Mouse (Mus musculus) mature B cell (primary cell): ENCODE data around the gene Isg20.

Source experiments
- in situ Hi-C: fragments of 300-500 bp; cut with MboI; formaldehyde crosslinking; loops from 2 replicates; pipeline ENCODE4 v1.14.3; 2019

Gene Isg20

DNA sequence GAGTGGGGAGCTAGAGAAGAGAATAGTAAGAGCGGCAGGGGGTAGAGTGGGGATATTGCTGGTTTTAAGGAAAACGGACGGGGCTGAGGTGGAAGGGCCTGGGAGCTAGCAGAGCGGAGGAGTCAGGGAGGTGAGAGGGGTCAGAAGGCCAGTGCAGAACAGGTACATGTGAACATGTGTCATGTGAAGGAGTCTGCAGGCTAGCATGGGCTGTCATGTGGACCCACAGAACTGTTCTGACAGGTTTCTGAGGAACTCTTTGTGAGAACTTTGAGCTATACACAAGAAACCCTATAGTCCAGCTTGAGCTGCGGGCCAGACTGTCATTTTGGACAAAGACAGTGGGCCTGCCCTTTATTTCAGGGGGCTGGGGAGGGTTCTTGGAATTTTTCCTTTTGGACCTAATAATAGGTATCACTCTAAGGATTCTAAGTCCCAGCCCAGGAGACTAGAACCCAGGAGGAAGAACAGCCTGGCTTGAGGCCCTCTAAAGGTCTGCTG is at the start of gene Isg20:
Gene Isg20, plus strand, starts transcription at position 451 of the 501 bp plus-strand sequence.
- in situ Hi-C loops, result no loop called here

DNA sequence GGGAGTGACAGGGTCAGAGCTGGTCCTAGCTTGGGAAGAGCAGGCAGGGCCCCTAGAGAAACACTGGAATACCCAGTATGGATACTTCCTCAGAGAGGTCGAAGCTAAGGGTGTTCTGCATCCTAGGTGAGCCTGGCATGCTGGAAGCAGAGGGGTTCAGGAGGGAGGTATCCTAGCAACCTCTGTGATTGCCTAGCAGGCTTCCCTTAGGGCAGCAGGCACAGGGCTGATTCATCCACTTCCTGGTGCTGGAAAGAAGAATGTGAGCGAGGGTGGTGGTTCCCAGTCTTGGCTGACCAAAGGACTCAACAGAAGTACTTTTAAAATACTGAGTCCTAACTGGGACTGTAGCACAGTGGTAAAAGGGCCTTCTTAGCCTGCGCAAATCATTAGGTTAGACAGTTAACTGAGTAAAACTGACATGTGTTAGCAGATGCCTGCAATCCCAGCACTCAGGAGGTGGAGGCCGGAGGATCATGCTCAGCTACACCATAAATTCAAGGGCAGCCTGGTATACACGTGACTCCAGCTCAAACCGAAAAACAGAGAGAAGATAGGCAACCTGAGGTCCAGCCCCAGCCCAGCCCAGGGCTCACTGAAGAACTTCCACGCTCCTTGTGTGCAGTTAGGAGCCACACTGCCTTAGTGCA is 49.3 kb upstream of the Isg20 start:
- in situ Hi-C loops, result no loop called here

DNA sequence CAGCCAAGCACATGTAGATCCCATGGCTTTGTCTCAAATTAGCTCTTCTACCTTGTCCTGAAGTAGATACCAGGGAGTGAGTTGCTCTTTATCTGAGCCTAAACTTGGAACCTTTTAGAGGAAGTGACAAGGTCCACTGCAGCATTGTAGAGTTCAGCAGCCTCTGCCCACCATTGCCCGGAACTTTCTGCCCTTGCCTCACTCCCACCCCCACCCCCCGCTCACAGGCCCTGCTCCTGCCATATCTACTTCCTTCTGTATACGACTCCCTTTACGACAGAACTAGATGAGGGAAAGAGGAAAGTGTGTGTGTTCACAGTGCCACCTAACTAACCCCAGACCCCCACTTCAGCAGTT is 48.8 kb upstream of the Isg20 start:
- in situ Hi-C loops, result no loop called here

DNA sequence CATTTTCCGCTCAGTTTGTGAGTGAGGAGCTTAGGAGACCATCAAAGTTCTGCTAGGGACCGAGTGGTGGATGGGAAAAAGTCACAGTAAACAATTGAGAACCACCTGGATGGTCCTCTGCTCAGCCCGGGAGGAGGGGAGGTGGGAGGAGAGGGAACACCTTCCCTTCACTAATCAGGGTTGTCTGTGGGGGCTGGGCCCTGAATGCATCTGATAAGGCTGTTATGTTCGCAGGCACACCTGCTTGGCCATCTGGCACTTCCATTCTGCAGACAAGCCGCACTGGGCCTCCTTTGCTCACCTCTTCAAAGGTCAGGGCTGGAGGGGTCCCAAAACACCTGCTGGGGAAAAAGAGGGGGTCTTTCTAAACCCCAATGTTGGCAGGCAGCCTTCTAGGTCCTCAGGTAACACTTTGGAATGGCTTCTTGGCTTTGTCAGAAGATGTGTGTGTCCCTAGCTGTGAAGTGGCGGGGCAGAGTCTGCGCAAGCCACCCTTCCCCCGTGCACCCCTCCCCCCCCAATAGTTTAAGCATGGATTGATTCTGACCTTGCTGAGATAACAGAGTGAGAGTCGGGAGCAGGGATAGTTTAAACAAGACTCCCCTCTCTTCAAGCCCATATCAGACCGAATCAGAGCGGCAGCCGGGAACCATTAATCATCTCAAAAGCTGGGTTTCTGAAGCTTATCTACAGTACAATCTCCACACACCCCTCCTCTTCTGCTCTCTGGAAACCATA is 47.8 kb upstream of the Isg20 start:
- in situ Hi-C loops, result no loop called here

DNA sequence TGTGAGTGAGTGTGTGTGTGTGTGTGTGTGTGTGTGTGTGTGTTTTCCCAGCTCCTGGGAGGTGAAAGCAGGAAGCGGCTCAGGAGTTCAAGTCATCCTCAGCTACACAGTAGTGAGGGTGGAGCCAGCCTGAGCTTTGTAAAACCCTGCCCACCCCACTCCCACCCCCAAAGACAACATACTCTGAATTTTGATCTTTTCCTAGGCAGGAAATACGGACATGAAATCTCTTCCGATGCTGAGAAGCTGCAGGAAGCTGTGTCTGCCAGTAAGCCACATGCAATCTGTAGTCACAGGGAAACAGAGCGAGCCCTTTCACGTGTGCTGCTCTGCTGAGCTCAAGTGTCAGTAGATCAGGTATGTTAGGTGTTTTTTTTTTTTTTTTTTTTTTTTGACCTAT is 44.5 kb upstream of the Isg20 start:
- in situ Hi-C loops, result no loop called here

DNA sequence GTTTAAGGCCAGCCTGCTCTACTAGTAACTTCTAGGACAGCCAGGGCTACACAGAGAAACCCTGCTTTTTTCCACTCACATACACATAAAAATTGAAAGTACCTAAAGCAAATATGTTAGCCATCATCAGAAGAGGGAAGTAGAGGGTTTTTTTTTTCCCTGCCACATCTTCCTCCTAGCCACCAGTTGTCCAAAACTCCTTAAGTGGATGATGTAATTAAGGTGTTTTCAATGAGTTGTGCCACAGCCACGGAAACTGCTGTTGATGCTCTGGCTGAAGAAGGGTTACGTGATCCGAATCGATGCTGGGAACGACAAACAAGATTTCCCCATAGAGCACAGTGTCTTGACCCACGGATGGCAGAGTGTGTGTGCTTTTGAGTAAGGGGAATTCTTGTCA is 40.9 kb upstream of the Isg20 start:
- in situ Hi-C loops, result no loop called here

DNA sequence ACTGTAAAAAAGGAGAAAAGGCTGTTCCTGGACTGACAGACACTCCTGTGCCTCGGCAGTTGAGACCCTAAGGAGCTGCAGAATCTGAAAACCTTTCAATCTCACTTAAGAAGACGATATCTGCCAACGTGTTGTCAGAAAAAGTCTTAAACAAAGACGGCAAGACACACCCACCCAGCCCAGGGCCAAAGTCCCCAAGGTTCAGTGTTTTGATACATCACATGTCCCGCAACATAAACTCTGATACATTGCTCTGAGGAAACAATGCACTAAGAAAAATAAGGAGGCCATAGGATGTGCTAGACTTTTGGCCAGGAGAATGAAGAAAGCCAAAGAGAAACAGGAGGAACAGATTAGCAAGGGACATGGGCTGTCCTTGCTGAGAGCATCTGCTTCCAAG is 40.4 kb upstream of the Isg20 start:
- in situ Hi-C loops, result no loop called here

DNA sequence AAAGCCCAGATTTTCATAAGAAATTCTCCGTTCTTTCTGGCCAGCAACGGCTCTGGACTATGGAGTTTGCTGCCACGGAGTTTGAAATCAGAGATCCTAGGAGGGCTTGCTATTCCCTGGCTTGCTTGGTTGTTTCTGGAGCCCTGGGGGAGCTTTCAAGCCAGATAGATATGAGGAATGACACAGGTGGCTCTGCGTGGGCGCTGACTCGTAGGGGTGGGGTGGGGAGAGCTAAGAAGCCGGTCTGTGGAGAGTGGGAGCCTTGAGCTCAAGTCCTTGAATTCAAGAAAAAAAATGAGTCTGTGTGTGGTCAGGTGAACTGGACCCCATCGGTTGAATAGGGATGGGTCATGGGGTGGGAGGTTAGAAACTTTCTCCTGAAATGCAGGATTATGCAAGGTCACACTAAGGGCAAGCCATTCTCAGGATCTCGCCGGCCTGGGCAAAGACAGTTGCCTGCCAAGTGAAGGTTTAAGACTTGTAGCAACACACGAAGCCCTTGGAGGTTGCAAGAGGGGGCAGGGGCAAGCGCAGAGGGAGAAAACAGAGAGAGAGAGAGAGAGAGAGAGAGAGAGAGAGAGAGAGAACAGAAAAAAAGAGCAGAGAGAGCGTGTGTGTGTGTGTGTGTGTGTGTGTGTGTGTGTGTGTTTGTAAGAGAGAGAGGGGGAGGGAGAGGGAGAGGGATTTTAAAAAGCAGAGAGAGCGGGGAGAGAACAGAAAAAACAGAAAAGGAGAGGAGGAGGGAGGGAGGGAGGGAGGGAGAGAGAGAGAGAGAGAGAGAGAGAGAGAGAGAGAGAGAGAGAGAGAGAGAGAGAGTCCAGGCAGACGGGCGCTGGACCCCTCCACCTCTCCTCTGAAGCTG is 31.4 kb upstream of the Isg20 start:
- in situ Hi-C loops, result no loop called here

DNA sequence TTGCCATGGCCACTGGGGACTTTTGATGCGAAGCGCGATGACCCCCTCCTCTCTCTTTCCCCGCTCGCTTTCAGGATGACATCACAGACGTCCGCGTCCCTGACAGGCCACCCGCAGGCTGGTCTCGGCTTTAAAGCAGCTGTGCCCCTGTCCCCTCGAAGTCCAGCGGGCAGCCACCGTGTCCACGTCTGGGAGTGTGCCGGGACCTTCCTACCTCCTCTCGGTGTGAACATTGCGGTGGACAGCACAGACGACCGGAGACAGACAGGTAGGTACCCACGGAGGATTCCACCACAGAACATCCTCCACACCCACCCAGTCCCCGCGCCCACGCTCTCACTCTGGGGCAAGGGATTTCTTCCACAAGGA is 30.8 kb upstream of the Isg20 start:
- in situ Hi-C loops, result no loop called here

DNA sequence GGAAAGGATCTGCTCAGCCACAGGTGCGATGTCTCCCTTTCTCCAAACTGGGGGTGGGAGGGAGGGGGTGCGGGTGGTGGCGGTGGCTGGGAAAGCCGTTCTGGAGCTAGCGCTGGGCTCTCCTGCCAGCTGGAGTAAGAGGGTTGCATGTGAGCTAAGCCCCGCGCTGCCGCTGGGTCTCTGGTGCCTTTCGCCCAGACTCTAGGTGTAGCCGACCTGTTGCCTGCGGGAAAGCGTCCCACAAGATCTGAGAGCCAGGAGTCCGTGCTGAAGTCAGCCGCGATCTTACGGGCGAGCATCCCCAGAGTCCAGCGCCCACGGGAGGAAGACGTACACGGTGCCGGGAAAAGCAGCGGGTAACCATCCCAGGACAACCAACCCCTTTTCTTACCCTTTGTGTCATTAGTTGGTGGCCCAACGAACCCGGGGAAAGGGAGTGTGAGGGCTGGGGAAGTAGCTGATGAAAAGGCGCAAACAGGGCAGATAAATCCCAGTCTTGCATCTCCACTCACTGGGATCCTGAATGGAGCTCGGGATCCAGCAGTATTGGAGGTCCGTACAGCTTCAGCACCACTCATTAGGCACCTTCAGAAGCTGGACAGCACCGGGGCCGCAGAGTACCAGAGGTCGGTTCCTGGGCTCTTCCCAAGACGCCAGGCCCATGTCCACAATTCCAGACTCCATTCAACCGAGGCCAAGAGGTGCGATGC is 30.1 kb upstream of the Isg20 start:
- in situ Hi-C loops, result no loop called here

DNA sequence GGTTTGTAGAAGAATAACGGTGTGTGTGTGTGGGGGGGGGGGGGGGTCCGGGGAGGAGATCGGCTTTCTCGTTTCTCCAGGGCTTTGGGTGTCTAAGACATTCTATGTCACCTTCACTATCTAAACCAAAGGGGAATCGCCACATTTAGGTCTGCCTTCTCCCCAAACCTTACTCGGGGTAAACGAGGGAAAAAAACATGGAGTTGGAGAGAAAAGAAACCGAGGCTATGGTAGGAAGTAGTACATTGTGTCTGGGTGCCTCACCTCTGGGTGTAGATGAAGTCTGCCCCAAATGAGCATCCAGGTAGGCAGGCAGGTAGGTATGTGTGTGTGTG is 29.5 kb upstream of the Isg20 start:
- in situ Hi-C loops, result no loop called here

DNA sequence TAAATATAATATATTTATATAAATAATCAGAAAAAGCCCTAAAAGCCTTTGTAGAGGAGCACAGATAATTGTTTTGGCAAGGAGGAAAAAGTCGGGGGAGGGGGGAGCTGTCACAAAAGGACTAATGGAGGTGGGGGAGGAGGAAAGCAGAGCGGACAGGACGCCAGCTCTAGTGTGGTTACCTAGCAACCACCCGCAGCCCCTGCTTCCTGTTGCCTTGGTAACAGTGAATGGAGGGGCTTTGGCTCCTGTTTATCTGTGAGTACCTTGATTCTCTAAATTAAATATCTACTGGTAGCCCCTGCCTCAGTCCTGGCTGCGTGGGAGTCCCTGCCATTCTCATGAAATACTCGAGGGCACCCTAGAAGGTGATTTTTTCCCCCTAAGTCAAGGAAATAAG is 29.1 kb upstream of the Isg20 start:
- in situ Hi-C loops, result no loop called here

DNA sequence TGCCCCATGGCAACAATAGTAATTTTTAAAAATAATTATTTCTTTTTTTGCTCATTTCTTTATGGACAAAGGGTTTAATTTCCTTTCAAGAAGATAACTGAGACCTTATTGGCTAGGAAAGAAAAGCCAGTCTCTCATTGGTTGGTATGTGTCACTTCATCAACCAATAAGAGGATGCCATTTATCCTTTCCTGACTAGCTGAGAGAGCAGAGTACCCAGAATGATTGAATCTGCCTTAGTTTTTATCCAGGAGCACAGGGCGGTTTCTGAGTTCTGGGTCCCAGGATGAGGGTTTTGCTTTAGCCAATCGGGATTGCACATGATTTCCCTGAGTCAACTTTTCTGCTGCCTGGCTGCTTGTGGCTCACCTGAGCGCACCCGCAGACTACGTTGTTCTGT is 27.8 kb upstream of the Isg20 start:
- in situ Hi-C loops, result no loop called here

DNA sequence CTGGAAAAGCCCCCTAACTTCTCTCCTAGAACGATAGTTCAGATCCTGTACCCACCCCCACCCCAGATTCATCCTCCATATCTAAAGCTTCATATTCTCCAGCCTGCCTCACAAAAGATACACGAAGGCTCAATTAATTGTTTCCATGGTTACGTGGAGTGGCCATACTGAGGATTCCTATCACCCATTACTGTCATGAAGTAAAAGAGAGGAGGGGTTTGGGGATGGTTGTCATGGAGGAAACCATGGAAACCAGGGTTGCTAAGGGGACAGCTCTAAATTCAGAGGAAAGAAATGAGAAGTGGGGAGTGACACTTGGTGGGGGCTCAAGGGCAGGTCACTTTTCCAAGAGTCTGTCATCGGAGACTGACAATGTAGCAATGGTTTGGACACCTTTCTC is 26.7 kb upstream of the Isg20 start:
- in situ Hi-C loops, result no loop called here

DNA sequence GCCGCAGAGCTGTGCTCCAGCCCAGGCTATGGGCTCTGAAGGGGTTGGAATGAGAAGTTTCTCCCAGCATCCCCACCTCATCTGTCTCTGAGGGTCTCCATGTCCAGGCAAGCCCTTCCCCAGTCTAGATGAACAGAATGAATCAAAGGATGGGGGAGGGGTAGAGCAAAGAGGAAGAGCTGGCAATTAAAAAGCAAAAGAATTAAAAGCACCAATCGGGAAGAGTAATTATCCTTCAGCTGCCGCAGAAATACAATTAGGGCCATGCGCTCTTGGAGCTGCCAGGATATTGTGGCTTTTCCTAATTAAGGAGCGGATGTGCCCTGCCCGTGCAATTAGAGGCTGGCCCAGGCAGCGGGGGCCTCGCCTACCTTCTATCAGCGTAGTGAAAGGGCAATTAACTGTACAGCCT is 25.8 kb upstream of the Isg20 start:
- in situ Hi-C loops, result no loop called here

DNA sequence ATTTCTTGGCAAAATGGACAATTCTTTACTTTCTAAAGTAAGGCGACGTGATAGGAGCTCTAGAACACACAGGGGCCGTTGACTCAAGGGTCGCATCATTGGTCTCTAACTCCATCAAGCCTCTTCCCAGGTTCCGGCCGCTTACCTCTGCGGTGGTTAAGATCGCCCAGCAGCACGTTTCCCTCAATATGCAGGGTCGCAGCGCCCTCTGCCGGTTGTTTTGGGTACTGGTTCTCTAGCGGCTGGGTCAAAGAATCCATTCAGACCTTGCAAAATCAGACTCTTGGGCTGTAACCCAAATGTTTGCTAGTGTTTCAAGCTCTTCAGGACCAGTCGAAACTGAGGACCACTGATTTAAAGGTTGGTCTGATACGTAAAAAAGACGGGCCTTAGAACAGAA is 22.6 kb upstream of the Isg20 start:
- in situ Hi-C loops, result loop anchor here (5.0 kb wide), 1 partner anchor 98 kb away; no protein-coding TSS in a partner anchor

DNA sequence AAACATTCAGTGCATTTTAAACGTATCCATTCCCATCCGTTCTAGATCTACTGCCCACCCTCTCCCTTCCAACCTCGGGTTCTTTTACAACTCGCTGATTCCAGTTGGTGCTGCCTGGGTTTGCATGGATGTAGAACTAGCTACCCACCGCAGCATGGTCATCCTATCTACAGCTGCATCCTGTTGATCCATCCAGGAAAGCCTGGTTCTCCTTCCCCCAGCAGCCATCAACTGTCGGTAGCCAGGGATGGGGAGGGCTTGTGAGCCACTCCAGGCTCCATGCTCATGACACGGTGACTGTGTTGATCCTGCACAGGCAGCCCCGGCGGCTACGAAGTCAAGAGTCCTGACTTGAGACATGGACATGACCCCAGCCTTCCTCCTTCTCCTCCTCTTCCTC is 19.3 kb upstream of the Isg20 start:
- in situ Hi-C loops, result loop anchor here (5.0 kb wide), 1 partner anchor 102 kb away; no protein-coding TSS in a partner anchor

DNA sequence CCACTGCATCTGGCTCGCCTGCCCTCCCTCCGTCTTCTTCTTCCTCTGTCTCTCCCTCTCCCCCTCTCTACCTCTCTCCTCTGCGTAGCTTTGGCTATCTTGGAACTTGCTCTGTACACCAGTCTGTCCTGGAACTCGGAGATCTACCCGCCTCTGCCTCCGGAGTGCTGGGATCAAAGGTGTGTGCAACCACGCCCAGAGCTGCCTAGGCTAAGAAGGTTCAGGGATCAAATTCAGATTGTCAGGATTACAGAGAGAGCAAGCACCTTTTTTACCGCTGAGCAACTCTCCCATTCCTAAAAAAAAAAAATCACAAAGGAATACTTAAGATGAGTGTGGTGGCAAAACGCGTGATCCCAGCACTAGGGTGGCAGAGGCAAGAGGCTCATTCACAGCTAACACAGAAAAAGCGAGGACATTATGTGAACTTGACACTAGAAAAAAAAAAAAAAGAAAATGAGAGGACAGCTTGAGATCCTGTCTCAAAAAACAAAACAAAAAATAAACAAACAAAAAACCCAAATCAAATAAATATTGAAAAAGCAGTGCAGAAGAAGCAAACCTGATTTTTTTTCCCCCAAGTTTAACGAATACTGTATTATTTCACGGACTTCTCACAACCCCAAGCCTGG is 18.1 kb upstream of the Isg20 start:
- in situ Hi-C loops, result no loop called here

DNA sequence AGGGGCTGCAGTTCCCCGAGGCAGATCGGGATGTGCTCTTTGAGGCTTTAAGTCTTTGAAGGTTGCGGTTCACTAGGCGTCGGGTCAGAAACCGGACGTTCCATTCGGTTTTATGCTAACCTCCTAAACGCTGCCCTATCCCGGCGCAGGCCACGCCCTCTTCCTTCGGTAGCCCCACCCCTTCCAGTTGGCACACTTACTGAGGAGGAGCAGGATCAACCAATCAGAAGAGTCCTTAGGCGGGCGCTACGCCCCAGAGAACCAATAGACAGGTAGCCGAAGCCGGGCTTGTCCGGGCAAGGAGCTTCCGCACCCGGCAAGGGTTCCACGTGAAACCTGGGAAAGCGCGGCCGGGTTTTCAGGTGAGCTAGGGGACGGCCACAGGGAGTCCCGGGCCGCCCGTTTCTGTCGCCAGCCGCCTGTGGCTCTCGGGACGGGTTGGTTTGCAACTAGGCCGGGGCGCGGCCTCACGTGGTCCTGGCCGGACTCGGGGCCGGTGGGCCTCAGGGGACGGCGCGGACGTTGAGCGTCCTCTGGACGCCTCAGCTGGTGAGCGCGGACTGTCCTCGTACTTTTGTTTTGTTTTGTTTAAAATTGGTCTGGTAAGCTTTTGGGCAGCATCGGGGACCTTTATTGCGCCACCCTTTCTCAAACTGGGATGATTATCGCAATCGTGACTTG is 17.4 kb upstream of the Isg20 start, which contains the start of gene Aen:
Gene Aen, plus strand, starts transcription at position 202 of the 681 bp plus-strand sequence.
- in situ Hi-C loops, result no loop called here

DNA sequence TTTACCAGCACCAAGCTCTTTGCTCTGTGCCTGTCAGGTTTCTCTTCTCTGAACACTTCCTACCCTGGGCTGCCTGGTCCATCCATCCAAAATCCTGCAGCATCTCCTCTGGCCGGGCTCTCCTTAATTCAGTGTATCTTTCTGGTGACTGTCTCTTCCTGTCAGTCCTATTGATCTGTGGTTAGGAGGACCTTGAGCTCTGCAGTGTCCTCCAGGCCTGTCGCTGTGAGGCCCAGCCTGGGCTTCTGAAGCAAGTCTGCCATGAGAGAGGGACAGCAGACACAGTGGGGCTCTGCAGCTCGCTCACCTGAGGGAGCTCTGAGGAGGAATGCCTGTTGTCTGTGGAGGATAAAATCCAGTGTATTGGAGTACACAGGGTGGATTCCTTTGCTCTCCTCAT is 15.7 kb upstream of the Isg20 start:
- in situ Hi-C loops, result no loop called here
